Mouse (Mus musculus): ENCODE measurements around the gene Ncor2.

DNA sequence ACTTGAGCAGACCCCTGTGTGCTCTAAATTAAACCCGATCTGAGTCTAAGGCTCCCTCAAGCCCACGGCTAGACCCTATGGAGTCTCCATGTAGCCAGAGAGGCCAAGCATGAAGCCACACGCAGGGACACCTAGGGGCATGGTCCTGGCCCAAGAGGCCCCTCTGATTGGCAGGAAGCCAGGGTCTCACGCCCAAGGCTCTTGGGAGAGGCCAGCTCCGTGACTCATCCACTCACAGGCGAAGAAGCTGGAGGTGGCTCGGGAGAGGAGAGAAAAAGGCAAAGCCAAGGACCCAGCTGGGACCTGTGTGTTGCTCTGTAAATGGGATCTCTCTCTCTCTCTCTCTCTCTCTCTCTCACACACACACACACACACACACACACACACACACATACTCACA is 44.6 kb downstream of the Ncor2 start:
- no peak for TF ChIP-seq ZNF384 (IDR thresholded peaks at IDR 0.05; ENCODE audit: low read depth, low read length)
- TF ChIP-seq CHD2 (IDR thresholded peaks at IDR 0.05; ENCODE audit: low read depth, low read length): no peak
- TF ChIP-seq HCFC1 (IDR thresholded peaks at IDR 0.05; ENCODE audit: borderline replicate concordance, insufficient read depth, low read length): no peak
- TF ChIP-seq MAFK (IDR thresholded peaks at IDR 0.05; ENCODE audit: insufficient read depth, low read depth, low read length): no peak
- TF ChIP-seq ZC3H11A (IDR thresholded peaks at IDR 0.05; ENCODE audit: borderline replicate concordance, low read depth, low read length): no peak
